Mouse (Mus musculus) CH12.LX (cell line): Measurements from ENCODE around the gene Slc25a26.

Experiments used
- CHD1 ChIP-seq: IDR thresholded peaks from 2 replicates; pipeline ENCODE4 v1.6.1; 2012; ENCODE audit warnings: low read depth, low read length, improper control_type of control experiment, inconsistent platforms
- CTCF ChIP-seq, 2 experiments: IDR thresholded peaks in 1 of 2; conservative IDR thresholded peaks in 1 of 2; 2 replicates each; pipeline ENCODE4 v1.5.1; 2011 to 2012; ENCODE audit warnings: low read depth in 2 of 2, low read length in 2 of 2, improper control_type of control experiment in 1 of 2, inconsistent platforms in 1 of 2, mild to moderate bottlenecking in 1 of 2, moderate library complexity in 1 of 2
- EP300 ChIP-seq: IDR thresholded peaks from 2 replicates; pipeline ENCODE4 v1.6.1; 2011; ENCODE audit warnings: low read length, improper control_type of control experiment
- JUND ChIP-seq: conservative IDR thresholded peaks from 2 replicates; pipeline ENCODE4 v1.6.1; 2011; ENCODE audit warnings: low read depth, low read length, improper control_type of control experiment
- MAFK ChIP-seq: IDR thresholded peaks from 2 replicates; pipeline ENCODE4 v1.6.1; 2011; ENCODE audit warnings: low read length, improper control_type of control experiment; ENCODE audit not compliant: insufficient replicate concordance
- MEF2A ChIP-seq: IDR thresholded peaks from 2 replicates; pipeline ENCODE4 v1.6.1; 2014; ENCODE audit warnings: low read depth, mild to moderate bottlenecking, inconsistent platforms, low read length, improper control_type of control experiment, borderline replicate concordance
- POLR2A ChIP-seq: IDR thresholded peaks from 2 replicates; pipeline ENCODE4 v1.6.1; 2011; ENCODE audit warnings: low read depth, mild to moderate bottlenecking, improper control_type of control experiment, low read length
- POLR2AphosphoS2 ChIP-seq: IDR thresholded peaks from 2 replicates; pipeline ENCODE4 v1.6.1; 2011; ENCODE audit warnings: low read depth, low read length, improper control_type of control experiment
- RCOR1 ChIP-seq: conservative IDR thresholded peaks from 2 replicates; pipeline ENCODE4 v1.6.1; 2012; ENCODE audit warnings: low read depth, mild to moderate bottlenecking, inconsistent platforms, low read length, improper control_type of control experiment
- SMC3 ChIP-seq: IDR thresholded peaks from 2 replicates; pipeline ENCODE4 v1.6.1; 2011; ENCODE audit warnings: low read depth, low read length, improper control_type of control experiment
- TBP ChIP-seq: conservative IDR thresholded peaks from 2 replicates; pipeline ENCODE4 v1.6.1; 2011; ENCODE audit warnings: low read depth, low read length, improper control_type of control experiment
- ZNF384 ChIP-seq: IDR thresholded peaks from 2 replicates; pipeline ENCODE4 v1.6.1; 2012; ENCODE audit warnings: low read depth, low read length, improper control_type of control experiment, inconsistent platforms

- TF ChIP-seq POLR2A = no peak
- TF ChIP-seq SMC3 = no peak
- no peak for TF ChIP-seq EP300
- no peak for TF ChIP-seq RCOR1
- TF ChIP-seq CTCF (conservative IDR thresholded peaks at IDR 0.05 in 1 of 2, IDR thresholded peaks at IDR 0.05 in 1 of 2; ENCODE audit: low read depth in 2 of 2, low read length in 2 of 2) = no peak
- no peak for TF ChIP-seq JUND
- no peak for TF ChIP-seq TBP
- TF ChIP-seq MEF2A = no peak
- TF ChIP-seq CHD1 = no peak
- no peak for TF ChIP-seq ZNF384
- no peak for TF ChIP-seq MAFK
- TF ChIP-seq POLR2AphosphoS2 = no peak
Measured at GRCm38 (mm10) chr6:94646274-94646863, 146.2 kb downstream of the Slc25a26 start.
